In the genomic region with DNA sequence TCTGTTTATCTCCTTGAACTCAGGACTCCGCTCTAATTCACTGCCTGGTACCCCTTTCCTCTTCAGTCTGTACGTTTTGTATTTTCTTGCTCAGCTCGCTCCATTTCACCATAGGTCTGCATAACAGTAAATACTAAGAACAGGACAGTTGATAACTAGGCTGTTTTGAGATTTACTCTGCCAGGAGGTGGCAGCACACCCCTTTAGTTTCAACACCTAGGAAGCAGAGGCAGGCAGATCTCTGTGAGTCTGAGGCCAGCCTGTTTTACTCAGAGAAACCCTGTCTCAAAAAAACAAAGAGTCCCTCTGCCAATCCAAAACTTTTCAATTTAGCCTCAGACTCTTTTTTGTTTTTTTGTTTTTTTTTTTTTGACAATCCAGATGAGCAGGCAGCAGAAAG, we compare ENCODE assay signal across 1 mouse cellular context.
TF ChIP-seq lines count a peak whose summit lies in the region.

No protein-coding gene starts in this region.

TF ChIP-seq in CH12.LX, 34 proteins besides CTCF, POLR2A, EP300 and RAD21:
- TF ChIP-seq MEF2A (IDR thresholded peaks at IDR 0.05; ENCODE audit: borderline replicate concordance, low read depth, low read length) (no peak), MXI1 (IDR thresholded peaks at IDR 0.05; ENCODE audit: low read depth, low read length) (no peak), KAT2A (IDR thresholded peaks at IDR 0.05; ENCODE audit: insufficient replicate concordance, low read length) (no peak), E2F4 (IDR thresholded peaks at IDR 0.05; ENCODE audit: insufficient replicate concordance, low read depth, low read length) (no peak), TBP (conservative IDR thresholded peaks at IDR 0.05; ENCODE audit: low read depth, low read length) (no peak), SIN3A (IDR thresholded peaks at IDR 0.05; ENCODE audit: low read length) (no peak), IRF4 (IDR thresholded peaks at IDR 0.05; ENCODE audit: low read depth, low read length) (no peak), UBTF (IDR thresholded peaks at IDR 0.05; ENCODE audit: low read depth, low read length) (no peak), TCF12 (IDR thresholded peaks at IDR 0.05; ENCODE audit: low read depth, low read length) (no peak), SMC3 (IDR thresholded peaks at IDR 0.05; ENCODE audit: low read depth, low read length) (no peak; the same call in 1 of the 2 replicates), CHD2 (IDR thresholded peaks at IDR 0.05; ENCODE audit: low read length) (no peak), ELF1 (IDR thresholded peaks at IDR 0.05; ENCODE audit: low read depth, low read length) (no peak), JUND (conservative IDR thresholded peaks at IDR 0.05; ENCODE audit: low read depth, low read length) (no peak), RCOR1 (conservative IDR thresholded peaks at IDR 0.05; ENCODE audit: low read depth, low read length) (no peak), ZKSCAN1 (IDR thresholded peaks at IDR 0.05; ENCODE audit: borderline replicate concordance, low read depth, low read length) (no peak), USF2 (conservative IDR thresholded peaks at IDR 0.05; ENCODE audit: low read depth, low read length) (no peak), MAFK (IDR thresholded peaks at IDR 0.05; ENCODE audit: insufficient replicate concordance, low read length) (no peak), BHLHE40 (IDR thresholded peaks at IDR 0.05; ENCODE audit: low read depth, low read length) (no peak), ZNF384 (IDR thresholded peaks at IDR 0.05; ENCODE audit: low read depth, low read length) (no peak)
